In the genomic region with DNA sequence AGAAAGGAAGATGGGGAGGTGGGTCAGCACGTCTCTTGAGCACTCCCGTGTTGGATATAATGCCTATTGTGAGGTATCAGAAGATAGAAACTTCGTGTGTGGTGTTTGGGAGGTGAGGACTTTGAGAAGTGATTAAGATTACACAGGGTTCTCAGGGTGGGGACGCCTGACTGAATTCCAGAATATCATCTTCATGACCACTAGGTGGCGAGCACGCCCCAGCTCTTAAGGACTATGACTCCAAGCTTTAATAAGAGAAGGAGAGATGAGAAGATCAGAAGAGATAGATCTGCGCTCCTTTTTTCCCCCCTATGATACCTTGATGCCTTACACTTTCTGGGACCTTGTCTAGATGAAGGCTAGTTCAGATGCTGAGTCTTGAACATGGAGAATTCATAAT, we compare ENCODE assay signal across 8 mouse cellular contexts. TPM values are rescaled to one million over a fixed set of nuclear protein-coding genes. Genes with fewer than 3 reads are reported as not detected.
DNase-seq lines count a peak whose midpoint lies in the region; ATAC-seq and TF ChIP-seq lines count a peak whose summit lies in the region.
"Had no signal": no experiment of that assay in that cellular context is flagged by ENCODE, and none has a peak within 500 bp of the region (broad histone marks: within the 10 kb centered on the region; RNA-seq: fewer than 3 reads in every experiment).

No protein-coding gene starts in this region.

- no peak overlapping the region for H3K9ac ChIP-seq in forebrain, postnatal 0 days
- no peak overlapping the region for H3K9ac ChIP-seq in kidney, embryonic 14.5 days (ENCODE audit: low read depth, low read length)
- no peak overlapping the region for H3K9ac ChIP-seq in lung, embryonic 16.5 days (ENCODE audit: low read length)

- peak; percentile 34 for DNase-seq in urinary bladder, postnatal 25 days (ENCODE audit: low spot score)
- DNase-seq in urinary bladder, postnatal 10 days (ENCODE audit: low spot score) = no peak
- DNase-seq in c-Kit-positive CD71-positive TER-119-positive erythroid progenitor cells, embryonic 14.5 days (ENCODE audit: low spot score) = peak; percentile 44
- DNase-seq in forebrain, postnatal 0 days = peak; percentile 66
- DNase-seq in retina, embryonic 14.5 days (ENCODE audit: low spot score) = peak; percentile 79

- H3K4me2 ChIP-seq in forebrain, postnatal 0 days (ENCODE audit: low read depth) = no peak overlapping the region
- no peak overlapping the region for H3K4me2 ChIP-seq in kidney, embryonic 14.5 days (replicated peaks; ENCODE audit: low read depth, low read length)
- no peak overlapping the region for H3K4me2 ChIP-seq in lung, embryonic 16.5 days (ENCODE audit: low read depth, low read length)

- ATAC-seq in forebrain, postnatal 0 days = peak; percentile 87
- ATAC-seq in kidney, embryonic 14.5 days (ENCODE audit: low FRiP score, low TSS enrichment) = peak; percentile 78
- peak; percentile 60 for ATAC-seq in lung, embryonic 16.5 days (ENCODE audit: low read depth)

- H3K36me3 ChIP-seq in forebrain, postnatal 0 days (ENCODE audit: insufficient read depth) = no peaks in the 10 kb centered on the region
- H3K36me3 ChIP-seq in kidney, embryonic 14.5 days (ENCODE audit: control insufficient read depth, insufficient read depth, low read length) = no peaks in the 10 kb centered on the region
- H3K36me3 ChIP-seq in lung, embryonic 16.5 days (ENCODE audit: control insufficient read depth, insufficient read depth, low read length) = no peaks in the 10 kb centered on the region

- WGBS in forebrain, postnatal 0 days = 17% methylated on average over 7 of the region's 7 CpGs
- 10% methylated on average over 7 of the region's 7 CpGs for WGBS in kidney, embryonic 14.5 days
- 12% methylated on average over 7 of the region's 7 CpGs for WGBS in lung, embryonic 16.5 days

- no peaks in the 10 kb centered on the region for H3K4me1 ChIP-seq in forebrain, postnatal 0 days (ENCODE audit: insufficient read depth)
- H3K4me1 ChIP-seq in kidney, embryonic 14.5 days (ENCODE audit: control insufficient read depth, insufficient read depth, low read length) = peaks cover 7% of the 10 kb centered on the region; the same call in 1 of the 2 replicates
- peaks cover 15% of the 10 kb centered on the region for H3K4me1 ChIP-seq in lung, embryonic 16.5 days (replicated peaks; ENCODE audit: control insufficient read depth, insufficient read depth, low read length)

- TF ChIP-seq CTCF in forebrain, postnatal 0 days (IDR thresholded peaks at IDR 0.05; ENCODE audit: low read depth) = peak; percentile 77

- no peak overlapping the region for H3K4me3 ChIP-seq in forebrain, postnatal 0 days (ENCODE audit: low read depth, low read length)
- no peak overlapping the region for H3K4me3 ChIP-seq in kidney, embryonic 14.5 days (ENCODE audit: low read length)
- H3K4me3 ChIP-seq in lung, embryonic 16.5 days (ENCODE audit: low read length) = no peak overlapping the region

- no peak overlapping the region for H3K27ac ChIP-seq in forebrain, postnatal 0 days (ENCODE audit: low read depth, low read length)
- no peak overlapping the region for H3K27ac ChIP-seq in kidney, embryonic 14.5 days (ENCODE audit: low read depth, low read length)
- no peak overlapping the region for H3K27ac ChIP-seq in lung, embryonic 16.5 days (ENCODE audit: low read length)

- H3K27me3 ChIP-seq in forebrain, postnatal 0 days (ENCODE audit: insufficient read depth, low read length) = no peaks in the 10 kb centered on the region
- no peaks in the 10 kb centered on the region for H3K27me3 ChIP-seq in kidney, embryonic 14.5 days (ENCODE audit: control insufficient read depth, insufficient read depth, low read length)
- no peaks in the 10 kb centered on the region for H3K27me3 ChIP-seq in lung, embryonic 16.5 days (ENCODE audit: control insufficient read depth, insufficient read depth, low read depth, low read length)

- H3K9me3 ChIP-seq in forebrain, postnatal 0 days (ENCODE audit: low read length) = no peaks in the 10 kb centered on the region
- no peaks in the 10 kb centered on the region for H3K9me3 ChIP-seq in kidney, embryonic 14.5 days (ENCODE audit: control insufficient read depth, low read length)
- H3K9me3 ChIP-seq in lung, embryonic 16.5 days (ENCODE audit: control insufficient read depth, low read length) = no peaks in the 10 kb centered on the region

RNA-seq across cellular contexts. Expression of gene Serpinb1a, which starts 1.0 kb away (rescaled TPM):
- total RNA-seq in forebrain, postnatal 0 days (2014; rRNA removed) = 0.48 and 1.2 TPM in 2 replicates
- polyA plus RNA-seq in forebrain, postnatal 0 days (2015; fragmentation: Nextera tagmentation; extraction: Ambion mirVana) = 3.5 and 4.2 TPM in 2 replicates
- 6.6 and 7.9 TPM in 2 replicates for polyA plus RNA-seq in kidney, embryonic 14.5 days (2014; fragmentation: Nextera tagmentation; extraction: Ambion mirVana)
- 9.3 and 11.0 TPM in 2 replicates for polyA plus RNA-seq in lung, embryonic 16.5 days (2015; fragmentation: Nextera tagmentation; extraction: Ambion mirVana)

RNA-seq across cellular contexts. Expression of gene Serpinb1c, which starts 46.0 kb away (rescaled TPM):
- not detected in 2 replicates for total RNA-seq in forebrain, postnatal 0 days (2014; rRNA removed)
- polyA plus RNA-seq in forebrain, postnatal 0 days (2015; fragmentation: Nextera tagmentation; extraction: Ambion mirVana) = 0.11 TPM in 1 of 2 replicates, not detected in the other
- polyA plus RNA-seq in kidney, embryonic 14.5 days (2014; fragmentation: Nextera tagmentation; extraction: Ambion mirVana) = not detected in 2 replicates
- polyA plus RNA-seq in lung, embryonic 16.5 days (2015; fragmentation: Nextera tagmentation; extraction: Ambion mirVana) = not detected in 2 replicates

RNA-seq across cellular contexts. Expression of gene D930007J09Rik, which starts 49.3 kb away (rescaled TPM):
- total RNA-seq in forebrain, postnatal 0 days (2014; rRNA removed) = not detected in 2 replicates
- polyA plus RNA-seq in forebrain, postnatal 0 days (2015; fragmentation: Nextera tagmentation; extraction: Ambion mirVana) = not detected in 2 replicates
- not detected in 2 replicates for polyA plus RNA-seq in kidney, embryonic 14.5 days (2014; fragmentation: Nextera tagmentation; extraction: Ambion mirVana)
- not detected in 2 replicates for polyA plus RNA-seq in lung, embryonic 16.5 days (2015; fragmentation: Nextera tagmentation; extraction: Ambion mirVana)
- total RNA-seq: gastrocnemius, adult 8-10 months had no signal

RNA-seq across cellular contexts. Expression of gene Wrnip1, which starts 50.1 kb away (rescaled TPM):
- 81.6 and 85.1 TPM in 2 replicates for total RNA-seq in forebrain, postnatal 0 days (2014; rRNA removed)
- polyA plus RNA-seq in forebrain, postnatal 0 days (2015; fragmentation: Nextera tagmentation; extraction: Ambion mirVana) = 34.6 and 38.0 TPM in 2 replicates
- 14.1 and 19.0 TPM in 2 replicates for polyA plus RNA-seq in kidney, embryonic 14.5 days (2014; fragmentation: Nextera tagmentation; extraction: Ambion mirVana)
- polyA plus RNA-seq in lung, embryonic 16.5 days (2015; fragmentation: Nextera tagmentation; extraction: Ambion mirVana) = 17.0 and 18.3 TPM in 2 replicates
